Mouse (Mus musculus) megakaryocyte-erythroid progenitor cell, adult 5-6 weeks (primary cell): ENCODE measurements around the gene Apoa5. TPM values are rescaled to one million over a fixed set of nuclear protein-coding genes. Genes with fewer than 3 reads are reported as not detected.
"Not testable (repeated sequence)": the region's sequence is repeated elsewhere in the genome, so short reads cannot be mapped to it uniquely, and the experiment has no call there.

Experiments used
- ATAC-seq: replicated peaks from 2 replicates; pipeline ENCODE4 v1.8.0; 2016; ENCODE audit warnings: mild to moderate bottlenecking, inconsistent platforms; ENCODE audit not compliant: severe bottlenecking, poor library complexity, low FRiP score, low TSS enrichment
- total RNA-seq, 2 experiments: library from RNA; stranded (forward) in 1 of 2; stranded (reverse) in 1 of 2; fragments of 200-1000, 215-1000 nt in 1 of 2; fragments of >200 nt in 1 of 2; fragmentation: Nextera tagmentation in 1 of 2; gene quantifications; 2 replicates each; pipeline ENCODE4 v1.2.3; 2014 to 2017

Apoa5 gene
- total RNA-seq, 2 experiments from 2014 or later, result not detected

DNA sequence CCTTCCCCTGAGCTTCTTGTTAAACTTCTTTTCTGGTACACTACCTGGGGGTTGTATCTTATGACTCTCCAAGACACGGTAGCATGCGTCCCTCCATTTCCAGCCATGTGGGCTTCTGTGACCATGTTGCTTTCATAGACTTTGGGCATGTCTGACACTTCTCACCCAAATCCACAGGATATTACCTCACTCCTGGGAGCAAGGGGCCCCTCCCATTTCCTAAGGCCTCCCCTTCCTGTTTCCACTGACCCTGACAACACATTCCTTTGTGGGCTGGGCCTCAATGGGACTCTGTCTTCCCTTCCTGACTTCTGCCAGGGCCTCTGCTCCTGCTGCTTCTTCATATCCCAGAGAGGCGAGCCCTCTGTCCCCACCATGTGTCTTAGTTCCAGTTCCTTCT, 10.9 kb upstream of the Apoa5 start:
- ATAC-seq, result no peak

- no peak for ATAC-seq
Observed at GRCm38 (mm10) chr9:46259111-46259510, 9.3 kb upstream of the Apoa5 start.

GRCm38 (mm10) chr9:46261131-46261530, 7.3 kb upstream of the Apoa5 start:
- ATAC-seq, result no peak

DNA sequence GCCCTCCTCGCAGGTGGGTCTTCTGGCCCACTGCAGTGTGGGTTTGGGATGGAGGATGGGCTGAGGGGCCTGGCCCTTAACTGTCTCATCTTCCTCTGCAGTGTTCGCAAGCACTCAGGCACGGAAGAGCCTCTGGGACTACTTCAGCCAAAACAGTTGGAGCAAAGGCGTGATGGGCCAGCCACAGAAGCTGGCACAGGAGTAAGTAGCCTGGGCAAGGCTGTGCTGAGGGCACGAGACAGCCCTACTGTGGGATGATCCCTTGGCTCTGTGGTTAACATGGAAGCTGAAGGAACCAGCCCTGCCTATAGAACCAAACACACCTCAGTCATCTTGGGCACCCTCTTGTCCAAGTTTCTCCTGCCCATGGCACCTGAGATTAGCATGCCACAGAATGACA, 692 bp downstream of the Apoa5 start:
- no peak for ATAC-seq

DNA sequence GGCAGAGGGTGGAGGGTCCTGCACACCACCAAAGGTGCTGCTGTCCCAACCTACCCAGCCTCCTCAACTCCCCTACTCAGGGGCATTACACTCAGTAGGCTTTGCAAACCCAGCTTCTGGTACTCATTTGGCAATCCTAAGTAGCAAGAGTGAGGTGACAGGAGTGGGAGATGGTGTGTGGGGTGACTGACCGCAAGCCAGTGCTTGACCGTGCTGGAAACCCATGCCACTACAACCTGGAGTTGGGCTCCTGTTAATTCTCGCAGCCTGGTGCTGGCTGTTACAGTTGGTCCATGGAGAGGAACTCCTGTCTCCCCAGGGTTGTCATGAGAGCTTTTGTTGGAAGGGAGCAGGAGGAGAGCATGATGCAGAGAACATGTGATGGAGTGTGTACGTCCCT, 2.3 kb downstream of the Apoa5 start:
- no peak for ATAC-seq

- ATAC-seq, result peak; percentile 48
Observed at GRCm38 (mm10) chr9:46272070-46272469, 3.6 kb downstream of the Apoa5 start.

DNA sequence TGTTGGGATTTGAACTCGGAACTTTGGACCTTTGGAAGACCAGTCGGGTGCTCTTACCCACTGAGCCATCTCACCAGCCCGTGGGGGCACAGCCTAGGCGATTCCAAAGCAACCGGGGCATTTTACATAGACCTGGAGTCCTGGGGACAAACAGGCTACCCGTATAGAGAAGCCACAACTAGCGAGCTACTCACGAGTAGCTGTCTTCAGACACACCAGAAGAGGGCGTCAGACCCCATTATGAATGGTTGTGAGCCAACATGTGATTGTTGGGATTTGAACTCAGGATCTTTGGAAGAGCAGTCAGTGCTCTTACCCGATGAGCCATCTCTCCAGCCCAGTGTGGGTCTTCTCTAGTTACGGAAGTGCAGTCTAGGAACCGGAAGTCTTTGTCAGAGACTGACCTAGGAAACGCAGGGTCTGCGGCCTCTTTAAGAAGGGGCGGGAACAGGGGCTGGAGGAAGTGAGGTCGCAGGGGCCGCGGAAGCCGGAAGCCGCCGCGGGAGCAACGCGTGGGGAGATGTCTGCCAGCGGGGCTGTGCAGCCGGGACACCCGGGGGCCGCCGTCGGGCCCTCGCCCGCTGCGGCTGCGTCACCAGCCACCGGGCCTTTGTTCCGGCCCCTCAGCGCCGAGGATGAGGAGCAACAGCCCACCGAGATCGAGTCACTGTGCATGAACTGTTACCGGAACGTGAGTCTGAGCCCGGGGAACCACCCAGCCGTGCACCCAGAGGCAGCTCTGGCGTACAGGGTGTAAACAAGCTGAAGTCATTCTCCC, 4.4 kb downstream of the Apoa5 start, which contains the start of gene Zpr1:
TSS of gene Zpr1 (plus strand) at position 388 of the 778 bp plus-strand sequence.
- peak; percentile 93 for ATAC-seq

DNA sequence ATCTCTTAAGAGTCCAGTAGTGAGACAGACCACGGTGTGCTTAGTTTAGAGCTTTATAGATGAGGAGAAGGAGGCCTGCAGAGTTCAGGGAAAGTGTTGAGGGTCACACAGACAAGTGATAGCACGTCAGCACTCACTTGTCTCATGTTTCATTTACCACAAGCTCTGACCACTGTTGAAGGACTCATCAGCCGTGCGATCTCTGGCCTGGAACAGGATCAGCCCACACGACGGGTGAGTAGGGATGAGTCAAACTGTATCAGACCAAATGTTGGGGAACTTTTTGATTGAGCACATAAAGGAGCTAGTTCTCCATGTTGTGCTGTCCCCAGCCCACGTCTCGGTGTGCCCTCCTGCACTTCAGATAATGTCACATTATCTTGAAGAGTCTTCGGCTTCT, 6.1 kb downstream of the Apoa5 start:
- no peak for ATAC-seq

DNA sequence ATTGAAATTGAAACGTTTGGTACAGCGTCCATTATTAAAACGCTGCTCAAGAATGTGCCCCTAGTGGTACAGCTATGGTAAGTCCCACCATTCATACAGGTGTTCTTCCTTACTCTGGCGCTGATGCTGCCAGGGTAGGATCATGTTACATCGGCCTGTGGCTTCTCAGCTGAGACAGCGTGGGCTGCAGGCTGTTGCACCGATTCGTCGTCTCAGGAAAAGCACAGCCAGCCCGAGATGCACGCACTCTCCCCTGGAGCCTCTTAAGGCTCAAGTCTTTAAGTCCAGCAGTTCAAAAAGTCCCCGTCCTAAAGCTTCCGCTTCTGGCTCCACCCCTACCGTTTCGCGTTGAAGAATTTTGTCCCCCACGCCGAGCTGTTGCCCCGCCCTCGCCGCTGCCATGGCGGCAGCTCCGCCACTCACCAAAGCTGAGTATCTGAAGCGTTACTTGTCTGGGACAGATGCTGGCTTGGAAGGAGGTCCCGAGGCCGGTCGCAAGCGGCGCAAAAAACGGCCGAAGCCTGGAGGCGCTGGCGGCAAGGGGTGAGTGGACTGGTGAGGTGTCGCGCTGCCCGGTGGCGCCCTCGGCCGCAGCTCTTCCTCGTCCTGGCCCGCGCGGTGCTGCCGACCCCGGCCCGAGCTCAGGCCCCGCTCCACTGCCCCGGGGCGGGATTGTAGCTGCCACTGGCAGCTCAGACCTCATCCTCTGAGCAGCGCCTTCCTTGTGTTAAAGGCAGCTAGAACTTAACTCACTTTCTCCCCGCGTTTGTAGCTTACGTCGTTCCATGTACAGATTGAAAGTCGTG, 14.4 kb downstream of the Apoa5 start, which contains the start of gene Bud13:
TSS of gene Bud13 (plus strand) at position 378 of the 806 bp plus-strand sequence.
- ATAC-seq, result peak; percentile 95

GRCm38 (mm10) chr9:46298381-46298780, 29.9 kb downstream of the Apoa5 start:
- ATAC-seq, result no peak

DNA sequence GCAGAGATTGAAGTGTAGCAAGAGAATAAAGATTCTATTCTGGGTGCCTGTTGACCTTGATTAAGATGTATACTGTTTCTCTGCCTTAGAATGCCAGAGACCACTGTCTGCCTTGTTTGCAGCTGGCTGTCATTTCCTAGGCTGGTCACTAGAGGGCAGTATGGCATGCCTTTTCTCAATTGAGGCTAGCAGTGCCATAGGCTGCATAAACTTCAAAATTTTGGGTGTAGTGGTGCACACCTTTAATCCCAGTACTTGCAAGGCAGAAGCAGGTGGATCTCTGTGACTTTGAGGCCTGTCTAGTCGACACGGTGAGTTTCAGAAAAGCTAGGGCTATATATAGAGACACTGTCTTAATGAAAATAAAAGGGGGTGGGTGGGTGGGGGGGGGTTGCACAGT, 33.7 kb downstream of the Apoa5 start:
- peak; percentile 78 for ATAC-seq

- ATAC-seq, result 0 out of 2 replicates have a peak, but pooled peaks have one; percentile 47
Observed at GRCm38 (mm10) chr9:46309121-46309520, 40.7 kb downstream of the Apoa5 start.

DNA sequence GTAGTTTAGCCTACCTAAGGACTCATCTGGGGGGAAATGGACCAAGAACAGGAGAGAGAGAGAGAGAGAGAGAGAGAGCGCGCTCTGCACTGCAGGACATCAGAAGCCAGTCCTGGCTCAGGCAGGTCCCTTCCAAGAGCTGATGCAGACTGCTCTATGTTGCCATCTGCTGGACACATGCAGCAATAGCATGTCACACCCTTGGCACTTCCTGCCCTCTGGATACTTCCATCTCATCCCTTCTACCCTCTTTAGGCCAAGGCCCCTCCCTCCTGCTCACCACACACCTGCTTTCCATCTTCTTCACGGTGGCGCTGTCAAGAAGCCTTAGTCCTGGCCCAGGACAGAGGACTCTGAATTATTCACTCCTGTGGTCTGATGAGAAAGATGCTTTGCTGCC, 46.1 kb downstream of the Apoa5 start:
- peak; percentile 79 for ATAC-seq

- ATAC-seq, result no peak
Observed at GRCm38 (mm10) chr9:46314921-46315320, 46.5 kb downstream of the Apoa5 start.

DNA sequence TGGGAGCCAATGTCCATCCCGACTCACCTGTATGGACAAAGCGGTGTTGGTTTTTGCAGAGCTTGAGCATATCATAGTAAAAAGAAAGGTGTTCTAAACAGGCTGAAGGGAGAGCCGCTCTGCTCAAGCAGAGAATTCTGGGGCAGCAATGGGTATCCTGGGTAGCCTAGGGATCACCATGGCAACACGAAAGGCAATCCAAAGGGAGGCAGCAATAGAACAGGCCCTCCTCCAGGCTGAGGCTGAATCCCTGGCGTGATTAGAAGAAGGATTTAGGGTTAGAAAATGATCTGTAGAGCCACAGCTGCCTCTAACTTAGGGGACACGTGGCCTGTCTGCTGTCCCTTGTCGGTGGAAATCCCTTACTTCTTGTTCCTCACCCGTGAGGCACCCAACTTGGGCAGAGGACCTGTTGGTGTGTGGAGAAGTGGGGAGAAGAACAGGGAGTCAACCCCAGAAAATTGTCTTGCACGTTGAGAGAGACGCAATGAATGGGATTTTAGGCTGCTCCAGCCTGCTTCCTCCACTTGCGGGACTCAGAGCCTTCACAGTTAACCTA, 47.5 kb downstream of the Apoa5 start:
- ATAC-seq, result no peak

GRCm38 (mm10) chr9:46316388-46316787, 48.0 kb downstream of the Apoa5 start:
- ATAC-seq, result no peak

DNA sequence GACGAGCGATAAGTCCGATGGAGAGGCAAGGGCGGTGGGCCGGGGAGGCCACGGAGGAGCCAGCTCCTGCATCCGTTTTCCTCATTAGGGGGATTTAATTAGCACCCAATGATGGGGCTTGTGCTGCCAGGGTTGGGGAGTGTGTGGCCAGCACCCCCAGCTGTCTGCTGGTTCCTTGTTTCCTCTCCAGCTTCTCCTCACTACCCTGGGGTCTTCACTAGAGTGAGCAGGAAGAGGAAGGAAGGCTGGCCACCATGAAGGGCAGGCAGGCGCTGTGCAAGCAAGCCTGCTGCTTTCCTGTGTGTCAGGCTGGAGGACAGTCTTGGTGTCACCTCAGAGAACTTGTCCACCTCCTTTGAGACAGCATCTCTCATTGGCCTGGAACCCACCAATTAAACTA, 48.5 kb downstream of the Apoa5 start:
- no peak for ATAC-seq

DNA sequence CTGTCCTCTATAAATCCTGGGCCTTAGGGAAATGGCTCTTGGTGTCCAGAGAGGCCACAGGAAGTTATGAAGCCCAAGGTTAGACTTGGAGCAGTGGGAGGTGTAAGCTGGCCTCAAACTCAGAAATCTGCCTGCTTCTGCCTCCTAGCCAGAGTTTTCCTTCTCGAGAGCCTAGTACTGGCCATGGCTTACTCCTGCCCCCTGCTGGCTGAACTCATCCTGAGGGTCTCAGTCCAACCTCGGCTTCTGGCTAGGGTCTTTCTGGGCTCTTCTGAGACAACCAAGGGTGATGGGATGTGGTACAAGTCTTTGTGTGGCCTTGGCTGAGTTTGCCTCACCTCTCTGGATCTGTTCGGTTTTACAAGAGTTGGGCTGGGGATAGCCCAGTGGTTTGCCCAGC, 49.5 kb downstream of the Apoa5 start:
- no peak for ATAC-seq

GRCm38 (mm10) chr9:46319886-46320285, 51.5 kb downstream of the Apoa5 start, which contains the start of gene 4931429L15Rik:
Gene 4931429L15Rik, minus strand, starts transcription at chr9:46319986.
- ATAC-seq, result not testable (repeated sequence)

- ATAC-seq, result no peak
Observed at GRCm38 (mm10) chr9:46320461-46320860, 52.0 kb downstream of the Apoa5 start.
